Mouse (Mus musculus) layer of hippocampus, adult 18-20 months (tissue): ENCODE data around the gene Gata1. TPM values are rescaled to one million over a fixed set of nuclear protein-coding genes. Genes with fewer than 3 reads are reported as not detected.
A peak's percentile ranks its signal among the peaks of the same experiment; 100 is the strongest.
"Not testable (repeated sequence)": the region's sequence is repeated elsewhere in the genome, so short reads cannot be mapped to it uniquely, and the experiment has no call there.

Experiments used
- DNase-seq, 2 experiments: peaks; one replicate each; pipeline ENCODE4 v3.0.0; 2022; ENCODE audit warnings: low spot score in 2 of 2
- total RNA-seq, 2 experiments: library from RNA; stranded (reverse); gene quantifications; 2 replicates each; pipeline ENCODE4 v1.2.3; 2021

Gene Gata1
- total RNA-seq, 2 experiments from 2014 or later, result not detected

GRCm38 (mm10) chrX:7966161-7966560 is 11.7 kb downstream of the Gata1 start:
- no peak for DNase-seq

GRCm38 (mm10) chrX:7963829-7964626 is 13.8 kb downstream of the Gata1 start:
- no peak for DNase-seq

- DNase-seq, result no peak
These were observed 19.0 kb downstream of the Gata1 start for GRCm38 (mm10) chrX:7958868-7959267.

GRCm38 (mm10) chrX:7950091-7950490 is 27.8 kb downstream of the Gata1 start:
- DNase-seq, result no peak

GRCm38 (mm10) chrX:7947900-7948492 is 29.9 kb downstream of the Gata1 start:
- peak; percentile 93 to 95 for DNase-seq

GRCm38 (mm10) chrX:7947108-7947899 is 30.6 kb downstream of the Gata1 start, which contains the start of gene Hdac6:
Gene Hdac6 (minus strand): TSS chrX:7947889.
- DNase-seq, result no peak

- DNase-seq, result no peak
These were observed 32.3 kb downstream of the Gata1 start for GRCm38 (mm10) chrX:7945618-7946017.

- no peak for DNase-seq
These were observed 40.2 kb downstream of the Gata1 start for GRCm38 (mm10) chrX:7937667-7938066.

GRCm38 (mm10) chrX:7936874-7937273 is 41.0 kb downstream of the Gata1 start:
- no peak for DNase-seq

GRCm38 (mm10) chrX:7928270-7928790 is 49.5 kb downstream of the Gata1 start, which contains the start of gene Eras:
Gene Eras (minus strand): TSS chrX:7928607.
- no peak for DNase-seq

- DNase-seq, result no peak
These were observed 50.8 kb downstream of the Gata1 start for GRCm38 (mm10) chrX:7927116-7927515.

GRCm38 (mm10) chrX:7926266-7926665 is 51.6 kb downstream of the Gata1 start:
- DNase-seq, result no peak

GRCm38 (mm10) chrX:7922032-7922431 is 55.8 kb downstream of the Gata1 start:
- DNase-seq, result no peak

GRCm38 (mm10) chrX:7919601-7920383 is 58.1 kb downstream of the Gata1 start, which contains the start of gene Pcsk1n:
Gene Pcsk1n (plus strand): TSS chrX:7919822.
- DNase-seq, result peak; percentile 36 to 67

- not testable (repeated sequence) for DNase-seq
These were observed 59.9 kb downstream of the Gata1 start for GRCm38 (mm10) chrX:7917960-7918359.

- DNase-seq, result not testable (repeated sequence)
These were observed 62.2 kb downstream of the Gata1 start for GRCm38 (mm10) chrX:7915669-7916068.

- DNase-seq, result no peak
These were observed 67.4 kb downstream of the Gata1 start for GRCm38 (mm10) chrX:7910473-7910872.
